Mouse (Mus musculus): ENCODE results near the gene March10.

DNA sequence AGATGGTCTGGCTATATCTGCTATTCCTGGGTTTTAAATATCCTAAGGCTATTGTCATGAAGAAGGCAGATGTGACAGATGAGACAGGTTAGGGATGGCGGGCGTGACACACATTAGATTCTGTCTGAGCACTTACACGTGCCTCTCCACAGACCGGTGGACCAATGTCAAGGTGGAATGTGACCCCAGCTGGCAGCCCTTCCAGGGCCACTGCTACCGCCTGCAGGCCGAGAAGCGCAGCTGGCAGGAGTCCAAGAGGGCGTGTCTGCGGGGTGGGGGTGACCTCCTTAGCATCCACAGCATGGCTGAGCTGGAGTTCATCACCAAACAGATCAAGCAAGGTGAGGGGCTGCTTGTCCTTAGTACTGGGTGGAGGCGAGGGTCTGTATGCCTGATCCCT is 124.8 kb downstream of the March10 start:
- TF ChIP-seq CTCF (IDR thresholded peaks at IDR 0.05) (peak; percentile 18; the same call in 1 of the 2 replicates), POLR2A (IDR thresholded peaks at IDR 0.05; ENCODE audit: insufficient read depth, low read depth, low read length) (no peak)
